Mouse (Mus musculus): ENCODE data around the gene Chid1. TPM values are rescaled to one million over a fixed set of nuclear protein-coding genes. Genes with fewer than 3 reads are reported as not detected.

Gene Chid1
- polyA plus RNA-seq, 1 experiment from 2014 or later: 32.9 TPM

DNA sequence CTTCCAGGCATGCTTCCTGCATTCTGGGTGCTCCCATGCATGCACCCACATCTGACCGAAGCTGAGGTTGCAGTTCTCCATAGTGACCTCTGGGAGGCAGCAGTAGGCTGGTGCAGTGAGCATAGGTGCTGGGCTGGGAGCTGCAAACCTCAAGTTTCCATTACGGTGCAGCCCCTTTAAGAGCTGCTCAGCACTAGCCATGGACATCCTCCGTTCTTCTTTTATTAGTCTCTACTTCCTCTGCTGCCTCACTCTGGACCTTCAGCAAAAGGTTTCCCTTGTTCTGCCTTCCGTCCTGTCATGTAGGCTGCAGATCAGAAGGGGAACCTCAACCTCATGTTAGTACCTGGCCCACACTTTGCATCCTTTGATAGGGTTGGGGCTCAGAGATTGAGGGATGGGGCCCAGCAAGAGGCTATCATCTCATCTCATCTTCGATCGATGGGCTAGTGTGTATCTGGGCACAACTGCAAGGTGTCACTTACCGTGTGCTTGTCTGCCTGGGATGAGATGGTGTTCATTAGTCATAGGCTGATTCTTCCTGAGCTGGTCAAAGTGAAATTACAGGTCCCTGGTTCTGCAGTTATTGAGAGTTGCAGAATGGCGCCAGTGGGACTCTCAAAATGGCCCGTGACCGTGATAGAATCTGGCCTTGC, 58.7 kb downstream of the Chid1 start:
- H3K36me3 ChIP-seq (ENCODE audit: control insufficient read depth, insufficient read depth, low read length): no peaks in the 10 kb centered on the region
- H3K27ac ChIP-seq (ENCODE audit: low read depth, low read length): no peak overlapping the region
- H3K9ac ChIP-seq (ENCODE audit: low read length): no peak overlapping the region
- peaks cover 16% of the 10 kb centered on the region for H3K4me1 ChIP-seq (ENCODE audit: control insufficient read depth, insufficient read depth, low read length)
- peak overlapping the region; percentile 97 for H3K4me2 ChIP-seq (ENCODE audit: low read depth)
- peak; percentile 36; the same call in 1 of the 2 replicates for ATAC-seq (ENCODE audit: insufficient read depth, low FRiP score, low TSS enrichment)
- DNase-seq (ENCODE audit: low spot score): peak; percentile 72
- peak overlapping the region; percentile 57; the same call in 1 of the 2 replicates for H3K4me3 ChIP-seq (ENCODE audit: low read depth, low read length)
- H3K27me3 ChIP-seq (ENCODE audit: control insufficient read depth, insufficient read depth, low read length): peaks cover 14% of the 10 kb centered on the region
- 10% methylated on average over 10 of the region's 10 CpGs for WGBS
- no peaks in the 10 kb centered on the region for H3K9me3 ChIP-seq (ENCODE audit: control insufficient read depth, low read length)

- ATAC-seq (ENCODE audit: insufficient read depth, low FRiP score, low TSS enrichment) (no peak), DNase-seq (ENCODE audit: low spot score) (no peak)
- H3K4me2 ChIP-seq (ENCODE audit: low read depth): no peak overlapping the region
- no peak overlapping the region for H3K4me3 ChIP-seq (ENCODE audit: low read depth, low read length)
- 86% methylated on average over 5 of the region's 5 CpGs for WGBS
- H3K9ac ChIP-seq (ENCODE audit: low read length): no peak overlapping the region
- no peak overlapping the region for H3K27ac ChIP-seq (ENCODE audit: low read depth, low read length)
- H3K36me3 ChIP-seq (ENCODE audit: control insufficient read depth, insufficient read depth, low read length): no peaks in the 10 kb centered on the region
- peaks cover 32% of the 10 kb centered on the region for H3K4me1 ChIP-seq (ENCODE audit: control insufficient read depth, insufficient read depth, low read length)
- peaks cover 15% of the 10 kb centered on the region for H3K27me3 ChIP-seq (ENCODE audit: control insufficient read depth, insufficient read depth, low read length)
- H3K9me3 ChIP-seq (ENCODE audit: control insufficient read depth, low read length): no peaks in the 10 kb centered on the region
Observed at GRCm38 (mm10) chr7:141478270-141478748, 61.3 kb downstream of the Chid1 start.

DNA sequence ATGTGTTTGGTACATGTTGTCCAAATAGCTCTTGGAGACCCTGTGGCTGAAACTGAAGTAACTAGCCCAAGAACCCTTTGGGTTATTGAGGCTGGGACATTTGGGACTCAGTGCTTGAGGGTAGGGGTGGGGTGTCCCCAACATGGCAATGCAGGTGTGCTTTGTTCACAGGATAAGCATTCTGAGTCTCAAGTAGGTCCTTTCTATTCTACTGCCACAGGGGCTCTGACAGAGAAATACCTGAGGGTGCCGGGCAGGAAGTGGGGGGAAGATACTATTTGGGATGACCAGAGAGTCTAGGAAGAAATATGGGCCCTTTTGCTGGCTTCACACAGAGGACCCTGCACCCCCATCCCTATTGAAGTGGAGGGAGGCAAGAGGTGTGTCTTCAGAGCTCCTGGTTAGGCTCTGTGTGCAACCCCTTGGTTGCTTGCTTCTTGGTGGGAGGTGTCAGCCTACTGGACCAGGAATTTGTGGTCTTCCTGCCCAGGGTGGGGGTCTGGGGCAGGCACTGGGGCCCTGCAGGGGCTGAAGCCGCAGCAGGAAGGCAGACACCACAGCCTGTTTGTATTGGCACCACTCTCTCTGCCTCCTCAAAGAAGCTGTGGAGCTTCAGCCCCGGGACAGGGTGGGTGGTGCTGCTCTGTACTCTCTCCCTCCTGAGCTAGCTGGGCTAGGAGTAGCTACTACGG, 61.9 kb downstream of the Chid1 start:
- 0 out of 2 replicates have a peak, but pooled peaks cover 2% of the 10 kb centered on the region for H3K36me3 ChIP-seq (ENCODE audit: control insufficient read depth, insufficient read depth, low read length)
- H3K4me1 ChIP-seq (ENCODE audit: control insufficient read depth, insufficient read depth, low read length): peaks cover 32% of the 10 kb centered on the region
- 64% methylated on average over 4 of the region's 4 CpGs for WGBS
- H3K4me3 ChIP-seq (ENCODE audit: low read depth, low read length): no peak overlapping the region
- no peak overlapping the region for H3K4me2 ChIP-seq (ENCODE audit: low read depth)
- no peaks in the 10 kb centered on the region for H3K9me3 ChIP-seq (ENCODE audit: control insufficient read depth, low read length)
- peaks cover 15% of the 10 kb centered on the region for H3K27me3 ChIP-seq (ENCODE audit: control insufficient read depth, insufficient read depth, low read length)
- no peak overlapping the region for H3K27ac ChIP-seq (ENCODE audit: low read depth, low read length)
- ATAC-seq (ENCODE audit: insufficient read depth, low FRiP score, low TSS enrichment) (no peak), DNase-seq (ENCODE audit: low spot score) (no peak)
- no peak overlapping the region for H3K9ac ChIP-seq (ENCODE audit: low read length)

GRCm38 (mm10) chr7:141476981-141477370, 62.7 kb downstream of the Chid1 start:
- 29% methylated on average over 7 of the region's 7 CpGs for WGBS
- Histone ChIP-seq H3K4me2 (ENCODE audit: low read depth) (peak overlapping the region; percentile 75), H3K27me3 (ENCODE audit: control insufficient read depth, insufficient read depth, low read length) (peaks cover 12% of the 10 kb centered on the region), H3K36me3 (ENCODE audit: control insufficient read depth, insufficient read depth, low read length) (peaks cover 5% of the 10 kb centered on the region; the same call in 1 of the 2 replicates), H3K9me3 (ENCODE audit: control insufficient read depth, low read length) (no peaks in the 10 kb centered on the region), H3K27ac (ENCODE audit: low read depth, low read length) (peak overlapping the region; percentile 50; the same call in 1 of the 2 replicates), H3K9ac (ENCODE audit: low read length) (peak overlapping the region; percentile 11; the same call in 1 of the 2 replicates), H3K4me3 (ENCODE audit: low read depth, low read length) (peak overlapping the region; percentile 82), H3K4me1 (ENCODE audit: control insufficient read depth, insufficient read depth, low read length) (peaks cover 28% of the 10 kb centered on the region)
- no peak for ATAC-seq (ENCODE audit: insufficient read depth, low FRiP score, low TSS enrichment)
- DNase-seq (ENCODE audit: low spot score): no peak

GRCm38 (mm10) chr7:141476226-141476980, 63.3 kb downstream of the Chid1 start:
- Histone ChIP-seq H3K9me3 (ENCODE audit: control insufficient read depth, low read length) (no peaks in the 10 kb centered on the region), H3K36me3 (ENCODE audit: control insufficient read depth, insufficient read depth, low read length) (peaks cover 6% of the 10 kb centered on the region; the same call in 1 of the 2 replicates), H3K27ac (ENCODE audit: low read depth, low read length) (peak overlapping the region; percentile 50; the same call in 1 of the 2 replicates), H3K9ac (ENCODE audit: low read length) (peak overlapping the region; percentile 11; the same call in 1 of the 2 replicates), H3K4me3 (ENCODE audit: low read depth, low read length) (peak overlapping the region; percentile 82), H3K4me1 (ENCODE audit: control insufficient read depth, insufficient read depth, low read length) (peaks cover 24% of the 10 kb centered on the region), H3K27me3 (ENCODE audit: control insufficient read depth, insufficient read depth, low read length) (peaks cover 12% of the 10 kb centered on the region), H3K4me2 (ENCODE audit: low read depth) (peak overlapping the region; percentile 75)
- DNase-seq (ENCODE audit: low spot score) (peak; percentile 41), ATAC-seq (ENCODE audit: insufficient read depth, low FRiP score, low TSS enrichment) (no peak)
- 4% methylated on average over 17 of the region's 17 CpGs for WGBS

DNA sequence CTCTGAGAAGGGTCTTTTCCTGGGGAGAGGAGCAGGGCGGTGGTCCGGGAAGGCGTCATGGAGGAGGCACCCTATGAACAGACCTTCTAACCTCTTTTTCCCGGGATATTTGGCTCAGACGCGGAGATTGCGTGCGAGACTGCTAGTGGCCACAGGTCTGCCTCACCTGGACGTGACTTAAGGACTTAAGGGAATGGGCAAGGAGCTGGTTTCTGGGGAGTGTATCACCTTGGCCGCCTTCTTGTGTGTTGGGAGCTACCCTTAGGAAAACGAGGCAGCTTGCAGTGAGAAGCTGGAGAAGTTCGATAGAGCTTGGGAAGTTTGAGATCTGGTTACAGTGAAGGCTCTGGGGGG, 63.9 kb downstream of the Chid1 start:
- Histone ChIP-seq H3K9ac (ENCODE audit: low read length) (peak overlapping the region; percentile 95), H3K4me1 (ENCODE audit: control insufficient read depth, insufficient read depth, low read length) (peaks cover 19% of the 10 kb centered on the region), H3K4me2 (ENCODE audit: low read depth) (peak overlapping the region; percentile 75), H3K9me3 (ENCODE audit: control insufficient read depth, low read length) (no peaks in the 10 kb centered on the region), H3K27ac (ENCODE audit: low read depth, low read length) (no peak overlapping the region), H3K4me3 (ENCODE audit: low read depth, low read length) (peak overlapping the region; percentile 82), H3K27me3 (ENCODE audit: control insufficient read depth, insufficient read depth, low read length) (peaks cover 12% of the 10 kb centered on the region), H3K36me3 (ENCODE audit: control insufficient read depth, insufficient read depth, low read length) (peaks cover 8% of the 10 kb centered on the region; the same call in 1 of the 2 replicates)
- DNase-seq (ENCODE audit: low spot score): no peak
- ATAC-seq (ENCODE audit: insufficient read depth, low FRiP score, low TSS enrichment): no peak; the same call in 1 of the 2 replicates
- WGBS: 1% methylated on average over 12 of the region's 12 CpGs

- Histone ChIP-seq H3K9ac (ENCODE audit: low read length) (peak within 1 kb of the TSS; percentile 95), H3K27ac (ENCODE audit: low read depth, low read length) (peak within 1 kb of the TSS; percentile 85), H3K4me2 (ENCODE audit: low read depth) (peak within 1 kb of the TSS; percentile 75), H3K4me1 (ENCODE audit: control insufficient read depth, insufficient read depth, low read length) (peaks cover 19% of the 10 kb centered on the region), H3K4me3 (ENCODE audit: low read depth, low read length) (peak within 1 kb of the TSS; percentile 82), H3K36me3 (ENCODE audit: control insufficient read depth, insufficient read depth, low read length) (peaks cover 14% of the 10 kb centered on the region), H3K27me3 (ENCODE audit: control insufficient read depth, insufficient read depth, low read length) (peaks cover 12% of the 10 kb centered on the region; the same call in 1 of the 2 replicates), H3K9me3 (ENCODE audit: control insufficient read depth, low read length) (no peaks in the 10 kb centered on the region)
- WGBS: under 1% methylated on average over 87 of the region's 87 CpGs
- peak; percentile 91 for DNase-seq (ENCODE audit: low spot score)
- peak; percentile 75 for ATAC-seq (ENCODE audit: insufficient read depth, low FRiP score, low TSS enrichment)
Observed at GRCm38 (mm10) chr7:141475011-141475804, 64.4 kb downstream of the Chid1 start, which contains the start of the genes Polr2l and Tspan4. Polr2l (minus strand) TSS chr7:141475132. Tspan4 (plus strand) TSS chr7:141475240.

GRCm38 (mm10) chr7:141474160-141474559, 65.5 kb downstream of the Chid1 start:
- DNase-seq (ENCODE audit: low spot score) (no peak), ATAC-seq (ENCODE audit: insufficient read depth, low FRiP score, low TSS enrichment) (no peak)
- Histone ChIP-seq H3K27me3 (ENCODE audit: control insufficient read depth, insufficient read depth, low read length) (peaks cover 12% of the 10 kb centered on the region; the same call in 1 of the 2 replicates), H3K4me3 (ENCODE audit: low read depth, low read length) (peak overlapping the region; percentile 82), H3K27ac (ENCODE audit: low read depth, low read length) (no peak overlapping the region), H3K4me2 (ENCODE audit: low read depth) (peak overlapping the region; percentile 75), H3K4me1 (ENCODE audit: control insufficient read depth, insufficient read depth, low read length) (peaks cover 24% of the 10 kb centered on the region), H3K9ac (ENCODE audit: low read length) (peak overlapping the region; percentile 95), H3K9me3 (ENCODE audit: control insufficient read depth, low read length) (no peaks in the 10 kb centered on the region), H3K36me3 (ENCODE audit: control insufficient read depth, insufficient read depth, low read length) (peaks cover 20% of the 10 kb centered on the region)
- WGBS: 13% methylated on average over 5 of the region's 5 CpGs
